Mouse (Mus musculus): ENCODE results near the gene Pxdn. TPM values are rescaled to one million over a fixed set of nuclear protein-coding genes. Genes with fewer than 3 reads are reported as not detected.

The Pxdn gene
- polyA plus RNA-seq, 1 experiment from 2014 or later = 33.9 TPM

DNA sequence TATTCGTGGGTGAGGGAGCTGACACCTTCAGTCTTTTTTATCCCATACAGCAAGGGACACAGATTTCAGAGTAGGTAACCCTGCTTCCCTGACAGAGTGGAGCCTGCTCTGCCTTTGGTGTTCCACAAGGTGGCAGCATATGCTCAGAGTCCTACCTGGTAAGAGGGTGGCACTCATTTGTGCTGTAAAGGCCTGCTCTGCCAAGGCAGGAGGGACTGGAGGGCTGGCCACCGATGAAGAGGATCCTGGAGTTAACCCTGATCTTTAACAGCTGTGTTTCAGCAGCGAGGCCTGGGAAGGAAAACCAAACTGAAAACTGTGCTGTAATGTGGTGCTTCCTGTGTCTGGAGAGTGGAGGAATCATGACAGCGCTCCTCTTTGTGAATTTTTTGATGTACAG lies 102.2 kb downstream of the Pxdn start:
- Histone ChIP-seq H3K4me2 (no peak overlapping the region), H3K36me3 (ENCODE audit: control insufficient read depth, insufficient read depth, low read length) (no peaks in the 10 kb centered on the region), H3K4me1 (replicated peaks; ENCODE audit: control insufficient read depth, insufficient read depth, low read length) (no peaks in the 10 kb centered on the region), H3K9me3 (ENCODE audit: control insufficient read depth, low read length) (no peaks in the 10 kb centered on the region), H3K4me3 (ENCODE audit: low read depth, low read length) (no peak overlapping the region), H3K9ac (ENCODE audit: low read depth, low read length) (no peak overlapping the region), H3K27me3 (replicated peaks; ENCODE audit: control insufficient read depth, insufficient read depth, low read length) (no peaks in the 10 kb centered on the region), H3K27ac (ENCODE audit: low read depth, low read length) (no peak overlapping the region)
- no peak for DNase-seq (ENCODE audit: low spot score)
- WGBS = 41% methylated on average over 4 of the region's 4 CpGs
- ATAC-seq (replicated peaks; ENCODE audit: low FRiP score) = no peak

- Histone ChIP-seq H3K27me3 (replicated peaks; ENCODE audit: control insufficient read depth, insufficient read depth, low read length) (no peaks in the 10 kb centered on the region), H3K36me3 (ENCODE audit: control insufficient read depth, insufficient read depth, low read length) (no peaks in the 10 kb centered on the region), H3K27ac (ENCODE audit: low read depth, low read length) (no peak overlapping the region), H3K4me3 (ENCODE audit: low read depth, low read length) (no peak overlapping the region), H3K9ac (ENCODE audit: low read depth, low read length) (no peak overlapping the region), H3K9me3 (ENCODE audit: control insufficient read depth, low read length) (no peaks in the 10 kb centered on the region), H3K4me1 (replicated peaks; ENCODE audit: control insufficient read depth, insufficient read depth, low read length) (no peaks in the 10 kb centered on the region), H3K4me2 (no peak overlapping the region)
- DNase-seq (ENCODE audit: low spot score) (no peak), ATAC-seq (replicated peaks; ENCODE audit: low FRiP score) (no peak)
- 17% methylated on average over 4 of the region's 4 CpGs for WGBS
These were observed 102.7 kb downstream of the Pxdn start for GRCm38 (mm10) chr12:30040150-30040549.

- Histone ChIP-seq H3K36me3 (ENCODE audit: control insufficient read depth, insufficient read depth, low read length) (no peaks in the 10 kb centered on the region), H3K4me1 (replicated peaks; ENCODE audit: control insufficient read depth, insufficient read depth, low read length) (no peaks in the 10 kb centered on the region), H3K27ac (ENCODE audit: low read depth, low read length) (no peak overlapping the region)
These were observed 111.4 kb downstream of the Pxdn start for GRCm38 (mm10) chr12:30048848-30049247.

DNA sequence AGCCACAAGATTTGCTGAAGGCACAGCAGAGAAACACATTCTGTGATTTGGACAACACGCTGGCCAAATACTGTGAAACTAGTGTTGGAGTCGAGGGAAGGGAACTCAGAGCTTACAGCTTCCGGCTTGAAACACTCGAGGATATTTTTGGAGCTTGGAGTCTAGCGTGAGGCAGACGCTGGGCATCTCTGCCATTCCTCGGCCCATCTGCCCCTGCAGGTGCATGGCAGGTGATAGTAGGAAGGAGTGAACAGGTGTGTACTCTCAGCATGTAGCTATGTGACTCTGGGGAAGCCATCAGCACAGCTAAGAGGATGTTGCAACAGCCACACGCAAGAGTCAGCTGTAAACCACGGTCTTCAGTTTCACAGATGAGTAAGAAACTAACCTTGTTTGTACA lies 112.4 kb downstream of the Pxdn start:
- no peak overlapping the region for H3K4me3 ChIP-seq (ENCODE audit: low read depth, low read length)
- H3K36me3 ChIP-seq (ENCODE audit: control insufficient read depth, insufficient read depth, low read length) = no peaks in the 10 kb centered on the region
- DNase-seq (ENCODE audit: low spot score) = no peak
- H3K4me1 ChIP-seq (replicated peaks; ENCODE audit: control insufficient read depth, insufficient read depth, low read length) = no peaks in the 10 kb centered on the region
- no peaks in the 10 kb centered on the region for H3K27me3 ChIP-seq (replicated peaks; ENCODE audit: control insufficient read depth, insufficient read depth, low read length)
- no peak overlapping the region for H3K27ac ChIP-seq (ENCODE audit: low read depth, low read length)
- no peak for ATAC-seq (replicated peaks; ENCODE audit: low FRiP score)
- H3K4me2 ChIP-seq = no peak overlapping the region
- no peaks in the 10 kb centered on the region for H3K9me3 ChIP-seq (ENCODE audit: control insufficient read depth, low read length)
- no peak overlapping the region for H3K9ac ChIP-seq (ENCODE audit: low read depth, low read length)
- WGBS = 77% methylated on average over 9 of the region's 9 CpGs

More at GRCm38 (mm10) chr12:30048848-30049247, 111.4 kb downstream of the Pxdn start:
- no peak for ATAC-seq (replicated peaks; ENCODE audit: low FRiP score)
- no peak for DNase-seq (ENCODE audit: low spot score)
- WGBS = 77% methylated on average over 6 of the region's 6 CpGs
- Histone ChIP-seq H3K9ac (ENCODE audit: low read depth, low read length) (no peak overlapping the region), H3K4me3 (ENCODE audit: low read depth, low read length) (no peak overlapping the region), H3K4me2 (no peak overlapping the region), H3K9me3 (ENCODE audit: control insufficient read depth, low read length) (no peaks in the 10 kb centered on the region), H3K27me3 (replicated peaks; ENCODE audit: control insufficient read depth, insufficient read depth, low read length) (no peaks in the 10 kb centered on the region)

GRCm38 (mm10) chr12:30050235-30050634 lies 112.8 kb downstream of the Pxdn start:
- H3K27me3 ChIP-seq (replicated peaks; ENCODE audit: control insufficient read depth, insufficient read depth, low read length) = no peaks in the 10 kb centered on the region
- H3K4me2 ChIP-seq = no peak overlapping the region
- DNase-seq (ENCODE audit: low spot score) (no peak), ATAC-seq (replicated peaks; ENCODE audit: low FRiP score) (no peak)
- no peaks in the 10 kb centered on the region for H3K9me3 ChIP-seq (ENCODE audit: control insufficient read depth, low read length)
- no peak overlapping the region for H3K4me3 ChIP-seq (ENCODE audit: low read depth, low read length)
- no peak overlapping the region for H3K9ac ChIP-seq (ENCODE audit: low read depth, low read length)
- no peaks in the 10 kb centered on the region for H3K36me3 ChIP-seq (ENCODE audit: control insufficient read depth, insufficient read depth, low read length)
- no peak overlapping the region for H3K27ac ChIP-seq (ENCODE audit: low read depth, low read length)
- H3K4me1 ChIP-seq (replicated peaks; ENCODE audit: control insufficient read depth, insufficient read depth, low read length) = no peaks in the 10 kb centered on the region
- 15% methylated on average over 4 of the region's 4 CpGs for WGBS

DNA sequence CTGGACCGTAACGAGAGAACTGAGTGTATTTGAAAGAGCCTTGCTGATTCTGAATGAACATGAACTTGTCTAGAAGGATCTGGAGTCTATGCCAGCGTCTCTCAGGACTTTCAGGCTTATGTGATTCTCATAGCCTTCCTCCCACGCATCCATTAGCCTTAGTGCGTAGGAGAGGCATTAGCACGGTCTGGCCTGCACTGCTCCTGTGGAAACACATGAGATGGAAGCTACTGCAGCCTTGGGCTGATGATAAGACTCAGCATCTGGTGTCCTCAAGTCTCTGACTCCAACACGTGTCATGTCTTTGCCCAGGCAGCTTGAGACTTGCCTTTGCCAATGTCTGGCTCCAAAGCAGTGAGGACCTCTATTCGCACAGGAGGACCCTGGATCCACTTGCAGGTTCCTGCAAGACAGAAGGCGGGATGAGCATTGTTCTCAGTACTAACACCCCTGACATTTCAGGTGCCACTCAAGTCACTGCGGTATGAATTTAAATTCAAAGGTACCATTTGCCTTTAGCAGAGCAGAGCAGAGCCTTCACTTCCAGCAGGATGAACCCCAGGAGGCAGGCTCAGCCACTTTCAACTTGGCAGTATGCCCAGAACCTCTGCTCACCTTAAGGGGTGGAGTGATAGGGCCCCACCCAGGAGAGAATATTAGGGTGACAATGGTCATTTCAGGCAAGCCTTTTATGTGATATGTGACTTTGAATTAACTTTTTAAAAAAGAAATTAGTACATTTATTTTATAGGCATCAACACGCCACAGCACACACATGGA lies 117.5 kb downstream of the Pxdn start:
- no peak for DNase-seq (ENCODE audit: low spot score)
- no peak for ATAC-seq (replicated peaks; ENCODE audit: low FRiP score)
- Histone ChIP-seq H3K4me3 (ENCODE audit: low read depth, low read length) (no peak overlapping the region), H3K36me3 (ENCODE audit: control insufficient read depth, insufficient read depth, low read length) (no peaks in the 10 kb centered on the region), H3K9me3 (ENCODE audit: control insufficient read depth, low read length) (no peaks in the 10 kb centered on the region), H3K27ac (ENCODE audit: low read depth, low read length) (no peak overlapping the region), H3K4me2 (no peak overlapping the region), H3K27me3 (replicated peaks; ENCODE audit: control insufficient read depth, insufficient read depth, low read length) (no peaks in the 10 kb centered on the region), H3K4me1 (replicated peaks; ENCODE audit: control insufficient read depth, insufficient read depth, low read length) (no peaks in the 10 kb centered on the region), H3K9ac (ENCODE audit: low read depth, low read length) (no peak overlapping the region)
- WGBS = 77% methylated on average over 11 of the region's 11 CpGs

DNA sequence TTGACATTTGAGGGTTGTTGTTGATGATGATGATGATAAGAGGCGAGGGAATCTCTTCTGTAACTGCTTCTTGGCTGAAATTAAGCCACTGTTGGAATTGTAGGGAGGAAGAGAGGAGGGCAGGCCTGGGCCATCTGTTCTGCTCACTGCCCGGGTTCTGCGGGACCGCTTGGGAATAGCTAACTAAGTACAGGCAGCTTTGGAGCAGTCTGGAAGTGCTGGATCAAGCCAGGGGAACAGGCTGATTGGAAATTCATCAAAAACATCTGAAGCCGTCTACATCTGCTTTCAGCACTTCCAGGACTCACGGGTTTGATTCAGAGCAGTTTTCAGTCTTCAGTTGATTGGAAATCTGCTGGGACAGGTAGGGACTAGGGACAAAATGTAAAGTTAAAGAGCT lies 120.6 kb downstream of the Pxdn start:
- Histone ChIP-seq H3K36me3 (ENCODE audit: control insufficient read depth, insufficient read depth, low read length) (no peaks in the 10 kb centered on the region), H3K27ac (ENCODE audit: low read depth, low read length) (no peak overlapping the region), H3K27me3 (replicated peaks; ENCODE audit: control insufficient read depth, insufficient read depth, low read length) (no peaks in the 10 kb centered on the region), H3K4me1 (replicated peaks; ENCODE audit: control insufficient read depth, insufficient read depth, low read length) (no peaks in the 10 kb centered on the region), H3K4me2 (no peak overlapping the region), H3K9me3 (ENCODE audit: control insufficient read depth, low read length) (no peaks in the 10 kb centered on the region), H3K4me3 (ENCODE audit: low read depth, low read length) (no peak overlapping the region), H3K9ac (ENCODE audit: low read depth, low read length) (no peak overlapping the region)
- 47% methylated on average over 6 of the region's 6 CpGs for WGBS
- ATAC-seq (replicated peaks; ENCODE audit: low FRiP score) (no peak), DNase-seq (ENCODE audit: low spot score) (no peak)

DNA sequence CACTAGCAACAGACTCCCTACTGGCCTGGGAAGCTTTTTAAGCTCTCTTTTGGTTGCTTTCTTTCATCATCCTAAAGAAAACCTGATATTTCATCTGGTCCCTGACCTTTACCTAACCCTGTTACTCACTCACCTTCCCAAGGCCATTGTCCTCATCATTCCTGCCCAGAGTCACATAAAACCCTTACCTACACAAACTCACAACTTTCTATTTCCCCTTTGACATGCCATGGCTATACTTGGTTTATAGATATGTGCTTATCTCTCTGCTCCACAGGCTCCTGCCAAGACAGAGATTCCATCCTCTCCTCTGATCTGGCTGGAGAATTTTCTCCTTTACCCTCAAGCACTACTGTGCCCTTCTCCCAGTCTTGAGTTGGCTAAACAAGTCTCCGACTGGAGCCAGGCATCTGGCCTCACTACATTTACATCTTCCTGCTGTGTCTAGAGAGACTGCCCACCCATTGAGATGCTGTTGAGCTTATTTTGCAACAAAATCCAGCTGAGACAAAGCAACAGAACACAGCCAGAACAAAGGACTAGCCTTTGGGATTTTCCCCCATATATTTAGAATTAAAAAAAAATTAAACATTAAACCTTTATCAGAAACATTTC lies 124.2 kb downstream of the Pxdn start:
- DNase-seq (ENCODE audit: low spot score) (no peak), ATAC-seq (replicated peaks; ENCODE audit: low FRiP score) (no peak)
- Histone ChIP-seq H3K9ac (ENCODE audit: low read depth, low read length) (no peak overlapping the region), H3K4me3 (ENCODE audit: low read depth, low read length) (no peak overlapping the region), H3K36me3 (ENCODE audit: control insufficient read depth, insufficient read depth, low read length) (no peaks in the 10 kb centered on the region), H3K27ac (ENCODE audit: low read depth, low read length) (no peak overlapping the region), H3K9me3 (ENCODE audit: control insufficient read depth, low read length) (no peaks in the 10 kb centered on the region), H3K27me3 (replicated peaks; ENCODE audit: control insufficient read depth, insufficient read depth, low read length) (no peaks in the 10 kb centered on the region), H3K4me2 (no peak overlapping the region), H3K4me1 (replicated peaks; ENCODE audit: control insufficient read depth, insufficient read depth, low read length) (no peaks in the 10 kb centered on the region)
- WGBS = 28% methylated on average over 1 of the region's 1 CpGs

- Histone ChIP-seq H3K9ac (ENCODE audit: low read depth, low read length) (no peak overlapping the region), H3K9me3 (ENCODE audit: control insufficient read depth, low read length) (no peaks in the 10 kb centered on the region), H3K4me1 (replicated peaks; ENCODE audit: control insufficient read depth, insufficient read depth, low read length) (no peaks in the 10 kb centered on the region), H3K4me3 (ENCODE audit: low read depth, low read length) (no peak overlapping the region), H3K27me3 (replicated peaks; ENCODE audit: control insufficient read depth, insufficient read depth, low read length) (no peaks in the 10 kb centered on the region), H3K36me3 (ENCODE audit: control insufficient read depth, insufficient read depth, low read length) (no peaks in the 10 kb centered on the region), H3K4me2 (no peak overlapping the region), H3K27ac (ENCODE audit: low read depth, low read length) (no peak overlapping the region)
- WGBS = 42% methylated on average over 6 of the region's 6 CpGs
- ATAC-seq (replicated peaks; ENCODE audit: low FRiP score) (no peak), DNase-seq (ENCODE audit: low spot score) (no peak)
These were observed 124.7 kb downstream of the Pxdn start for GRCm38 (mm10) chr12:30062118-30062505.
